Mouse (Mus musculus) kidney, adult 2 months (tissue): ENCODE measurements around the gene Tbxa2r.

Source experiments
- CTCF ChIP-seq: fragments of 200-500 bp; conservative IDR thresholded peaks from 2 replicates; pipeline ENCODE4 v1.5.1; 2011; ENCODE audit warnings: low read depth, mild to moderate bottlenecking, control low read depth, low read length, moderate library complexity, mixed read lengths; ENCODE audit not compliant: insufficient read depth, insufficient read length
- POLR2A ChIP-seq: fragments of 200-500 bp; IDR thresholded peaks from one replicate; pipeline ENCODE4 v1.6.1; 2011; ENCODE audit warnings: low read depth, low read length, control low read depth

- TF ChIP-seq CTCF (no peak), POLR2A (no peak)
Measured at GRCm38 (mm10) chr10:81313581-81313980, 14.9 kb upstream of the Tbxa2r start.
